Comparison of ENCODE assay signal across 8 mouse cellular contexts in the genomic region with DNA sequence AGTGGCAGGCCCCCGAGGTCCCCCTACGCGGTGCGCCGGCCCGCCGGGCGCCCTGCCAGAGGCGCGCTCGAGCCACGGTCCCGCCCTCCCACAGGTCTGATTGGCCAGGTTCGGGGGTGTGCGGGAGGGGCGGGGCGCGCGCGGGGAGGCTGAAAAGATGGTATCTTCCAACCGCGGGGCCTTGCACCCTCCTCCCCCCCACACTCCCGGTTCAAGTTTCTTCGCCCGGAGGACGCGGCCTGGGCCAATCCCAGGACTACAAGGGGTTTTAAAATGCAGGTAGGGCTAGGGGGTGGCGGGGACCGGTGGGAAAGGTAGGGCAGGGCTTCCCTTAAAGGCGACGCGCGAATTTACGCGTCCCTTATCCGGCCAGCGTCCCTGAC. TPM values are rescaled to one million over a fixed set of nuclear protein-coding genes. Genes with fewer than 3 reads are reported as not detected.
DNase-seq lines count a peak whose midpoint lies in the region; ATAC-seq and TF ChIP-seq lines count a peak whose summit lies in the region.

No protein-coding gene starts in this region.

- peak; percentile 98 for DNase-seq in CD4-positive, CD25-positive, alpha-beta regulatory T cell, adult 2 months (ENCODE audit: low read depth, low spot score)
- peak; percentile 100 for DNase-seq in brain, embryonic 14.5 days (ENCODE audit: low read depth)
- DNase-seq in liver = peak; percentile 97
- DNase-seq in monocyte, adult 2 months (ENCODE audit: low read depth in 1 of 2, low spot score in 2 of 2) = peak; percentile 71 to 74
- DNase-seq in spleen, postnatal 14 days (ENCODE audit: low spot score in 2 of 2) = peak; percentile 75 to 78

- WGBS in heart, embryonic 12.5 days = under 1% methylated on average over 34 of the region's 37 CpGs
- 1% methylated on average over 30 of the region's 37 CpGs for WGBS in kidney, embryonic 16.5 days

- H3K27me3 ChIP-seq in heart, embryonic 12.5 days (replicated peaks) = peaks cover 14% of the 10 kb centered on the region
- no peaks in the 10 kb centered on the region for H3K27me3 ChIP-seq in kidney, embryonic 16.5 days (ENCODE audit: insufficient read depth, low read length)

- TF ChIP-seq CTCF in brain, embryonic 14.5 days (IDR thresholded peaks at IDR 0.05; ENCODE audit: borderline replicate concordance, extremely low read depth, insufficient read depth, insufficient read length) = no peak

- H3K9ac ChIP-seq in heart, embryonic 12.5 days = peak overlapping the region; percentile 77
- peak overlapping the region; percentile 79 for H3K9ac ChIP-seq in kidney, embryonic 16.5 days (replicated peaks; ENCODE audit: low read length)

- H3K4me2 ChIP-seq in heart, embryonic 12.5 days = peak overlapping the region; percentile 99
- H3K4me2 ChIP-seq in kidney, embryonic 16.5 days (replicated peaks; ENCODE audit: low read depth, low read length) = peak overlapping the region; percentile 83

- peaks cover 64% of the 10 kb centered on the region for H3K4me1 ChIP-seq in heart, embryonic 12.5 days (replicated peaks)
- peaks cover 72% of the 10 kb centered on the region for H3K4me1 ChIP-seq in kidney, embryonic 16.5 days (ENCODE audit: insufficient read depth, low read length)

- TF ChIP-seq POLR2A in brain, embryonic 14.5 days (IDR thresholded peaks at IDR 0.05; ENCODE audit: borderline replicate concordance, extremely low read depth, insufficient read depth, insufficient read length, poor library complexity, severe bottlenecking) = no peak

- peak overlapping the region; percentile 62 for H3K4me3 ChIP-seq in heart, embryonic 12.5 days
- peak overlapping the region; percentile 78 for H3K4me3 ChIP-seq in kidney, embryonic 16.5 days (ENCODE audit: low read length)

- H3K9me3 ChIP-seq in heart, embryonic 12.5 days (replicated peaks) = no peaks in the 10 kb centered on the region
- no peaks in the 10 kb centered on the region for H3K9me3 ChIP-seq in kidney, embryonic 16.5 days (ENCODE audit: low read length)

- ATAC-seq in erythroid progenitor cell, adult 5-6 weeks (replicated peaks; ENCODE audit: low FRiP score, poor library complexity, severe bottlenecking) = peak; percentile 26; the same call in 1 of the 2 replicates
- ATAC-seq in heart, embryonic 12.5 days (ENCODE audit: insufficient number of reproducible peaks, low FRiP score) = peak; percentile 97
- ATAC-seq in kidney, embryonic 16.5 days (ENCODE audit: low FRiP score, low TSS enrichment) = peak; percentile 95

- no peaks in the 10 kb centered on the region for H3K36me3 ChIP-seq in heart, embryonic 12.5 days
- no peaks in the 10 kb centered on the region for H3K36me3 ChIP-seq in kidney, embryonic 16.5 days (ENCODE audit: insufficient read depth, low read length)

- peak overlapping the region; percentile 44; the same call in 1 of the 2 replicates for H3K27ac ChIP-seq in heart, embryonic 12.5 days (ENCODE audit: poor library complexity, severe bottlenecking)
- peak overlapping the region; percentile 77 for H3K27ac ChIP-seq in kidney, embryonic 16.5 days (ENCODE audit: low read length)

RNA-seq across cellular contexts. Expression of a gene that starts 0.3 kb away (rescaled TPM):
- 34.0 and 48.9 TPM in 2 replicates for polyA plus RNA-seq in brain, embryonic 14.5 days (2012; rRNA removed)
- not detected in 2 replicates for total RNA-seq in erythroid progenitor cell, adult 5-6 weeks (2015; ENCODE audit: low replicate concordance)
- total RNA-seq in erythroid progenitor cell, adult 5-6 weeks (2017; ENCODE audit: low replicate concordance) = 0.64 and 6.3 TPM in 2 replicates
- polyA plus RNA-seq in heart, embryonic 12.5 days (2016; fragmentation: Nextera tagmentation; extraction: Ambion mirVana) = 5.9 and 6.0 TPM in 2 replicates
- 5.3 and 6.8 TPM in 2 replicates for polyA plus RNA-seq in kidney, embryonic 16.5 days (2015; fragmentation: Nextera tagmentation; extraction: Ambion mirVana)

RNA-seq across cellular contexts. Expression of a gene that starts 30.6 kb away (rescaled TPM):
- polyA plus RNA-seq in brain, embryonic 14.5 days (2012; rRNA removed) = 3.9 and 4.3 TPM in 2 replicates
- not detected in 2 replicates for total RNA-seq in erythroid progenitor cell, adult 5-6 weeks (2015; ENCODE audit: low replicate concordance)
- not detected in 2 replicates for total RNA-seq in erythroid progenitor cell, adult 5-6 weeks (2017; ENCODE audit: low replicate concordance)
- polyA plus RNA-seq in heart, embryonic 12.5 days (2016; fragmentation: Nextera tagmentation; extraction: Ambion mirVana) = 0.82 and 1.2 TPM in 2 replicates
- 0.80 and 0.81 TPM in 2 replicates for polyA plus RNA-seq in kidney, embryonic 16.5 days (2015; fragmentation: Nextera tagmentation; extraction: Ambion mirVana)

RNA-seq across cellular contexts. Expression of a gene that starts 58.7 kb away (rescaled TPM):
- polyA plus RNA-seq in brain, embryonic 14.5 days (2012; rRNA removed) = 31.0 and 52.6 TPM in 2 replicates
- total RNA-seq in erythroid progenitor cell, adult 5-6 weeks (2015; ENCODE audit: low replicate concordance) = not detected in 2 replicates
- total RNA-seq in erythroid progenitor cell, adult 5-6 weeks (2017; ENCODE audit: low replicate concordance) = not detected in 2 replicates
- polyA plus RNA-seq in heart, embryonic 12.5 days (2016; fragmentation: Nextera tagmentation; extraction: Ambion mirVana) = 7.9 and 8.0 TPM in 2 replicates
- polyA plus RNA-seq in kidney, embryonic 16.5 days (2015; fragmentation: Nextera tagmentation; extraction: Ambion mirVana) = 11.8 and 12.2 TPM in 2 replicates

Comparison
In these comparisons a context has a peak if more than half of its experiments do, and no peak if none do; other contexts are left out.
1. Peak in every context shown above with its lines: DNase-seq, ATAC-seq, H3K4me3 ChIP-seq and H3K27ac ChIP-seq.
2. ATAC-seq: peak in every context shown above with its lines; median percentile 97 in heart, embryonic 12.5 days; 95 in kidney, embryonic 16.5 days; 26 in erythroid progenitor cell, adult 5-6 weeks.